10 mouse cellular contexts compared by ENCODE assay signal in the genomic region with DNA sequence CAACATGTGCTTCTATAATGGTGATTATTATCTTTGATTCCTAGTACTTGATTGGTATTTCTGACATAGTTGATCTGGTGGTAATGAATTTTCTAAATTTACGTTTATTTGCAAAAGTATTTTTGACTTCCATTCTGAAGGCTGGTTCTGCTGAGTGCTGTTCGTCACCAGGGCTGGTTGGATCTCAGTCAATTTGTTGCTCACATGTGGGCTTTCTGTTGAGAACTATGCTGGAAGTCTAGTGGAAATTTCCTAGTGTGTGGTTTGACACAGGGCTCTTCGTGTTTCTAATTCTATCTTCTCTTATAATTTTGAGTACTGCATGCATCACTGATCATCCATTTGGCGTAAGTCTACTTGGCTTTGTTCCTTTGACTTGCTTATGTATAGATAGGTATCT.
"Had no signal": no experiment of that assay in that cellular context is flagged by ENCODE, and none has a peak within 500 bp of the region (broad histone marks: within the 10 kb centered on the region; RNA-seq: fewer than 3 reads in every experiment).

No protein-coding gene starts in this region.

- DNase-seq: kidney, adult 18-20 months; kidney, adult 9 months; kidney, postnatal 14 days; kidney, postnatal 4 days; liver, embryonic 13.5 days; lung, embryonic 14.5 days; lung, postnatal 36 days; right cerebral cortex, postnatal 14 days; spleen, adult 18-20 months; thymus, postnatal 25 days had no signal
